Mouse (Mus musculus): Measurements from ENCODE around the gene Plcd3.

Gene Plcd3

DNA sequence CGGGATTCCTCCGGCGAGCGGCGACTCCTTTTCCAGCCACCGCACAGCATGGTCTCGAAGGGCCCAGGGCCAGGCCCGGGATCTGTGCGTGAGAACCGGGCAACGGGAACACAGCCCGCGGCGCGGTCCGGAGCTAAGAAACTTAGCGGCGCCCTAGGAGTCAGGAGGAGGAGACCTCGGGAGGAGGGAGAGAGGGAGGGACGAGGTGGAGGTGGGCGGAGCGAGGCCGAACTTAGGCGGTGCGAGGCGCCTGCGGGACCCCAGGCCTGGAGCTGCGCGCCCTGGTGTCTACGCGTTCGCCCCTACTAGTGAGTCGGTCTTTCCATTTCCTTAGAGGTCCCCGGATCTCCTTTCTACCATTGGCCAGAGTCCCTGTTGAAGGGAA lies at the start of gene Plcd3, which contains the start of gene Acbd4:
Plcd3 (minus strand) TSS at position 178 of the 385 bp plus-strand sequence.
Acbd4 (plus strand) TSS at position 202 of the 385 bp plus-strand sequence.
- in situ Hi-C loops (cut with MseI, MboI), result loop anchor here (5.0 kb wide), 1 partner anchor 56 kb away; no protein-coding TSS in a partner anchor

DNA sequence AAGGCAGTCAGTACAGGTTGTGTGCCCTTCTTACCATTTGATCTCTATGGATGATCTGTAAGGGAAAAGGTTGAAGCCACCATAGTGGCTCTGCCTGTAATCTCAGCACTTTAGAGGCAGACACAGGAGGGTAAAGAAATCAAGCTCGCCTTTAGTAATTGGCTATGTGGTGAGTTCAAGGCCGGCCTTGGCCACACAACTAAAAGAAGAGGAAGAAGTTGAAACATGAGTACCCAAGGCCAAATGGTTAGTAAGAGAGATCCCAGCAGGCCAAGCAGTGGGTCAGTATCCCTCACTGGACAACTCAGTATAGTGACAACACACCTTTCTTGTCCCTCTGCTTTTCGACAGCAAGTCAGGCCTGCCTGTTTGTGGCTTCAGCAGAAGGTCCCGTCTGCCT lies 48.3 kb upstream of the Plcd3 start:
- in situ Hi-C loops (cut with MseI, MboI), result no loop called here

DNA sequence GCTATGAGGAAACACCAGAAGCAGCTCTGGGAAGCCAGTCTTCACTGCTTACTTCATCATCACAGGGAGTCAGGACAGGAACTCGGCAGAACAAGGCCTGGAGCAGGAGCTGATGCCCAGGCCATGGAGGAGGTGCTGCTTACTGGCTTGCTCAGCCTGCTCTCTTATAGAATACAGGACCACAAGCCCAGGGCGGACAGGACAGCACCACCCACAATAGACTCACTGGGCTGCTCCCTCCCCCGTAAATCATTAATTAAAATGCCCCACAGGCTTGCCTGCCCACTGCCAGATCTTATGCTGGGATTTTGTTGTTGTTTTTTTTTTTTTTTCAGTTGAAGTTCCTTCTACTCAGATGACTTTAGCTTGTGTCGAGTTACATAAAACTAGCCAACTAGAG lies 46.3 kb upstream of the Plcd3 start:
- in situ Hi-C loops (cut with MseI, MboI), result no loop called here

DNA sequence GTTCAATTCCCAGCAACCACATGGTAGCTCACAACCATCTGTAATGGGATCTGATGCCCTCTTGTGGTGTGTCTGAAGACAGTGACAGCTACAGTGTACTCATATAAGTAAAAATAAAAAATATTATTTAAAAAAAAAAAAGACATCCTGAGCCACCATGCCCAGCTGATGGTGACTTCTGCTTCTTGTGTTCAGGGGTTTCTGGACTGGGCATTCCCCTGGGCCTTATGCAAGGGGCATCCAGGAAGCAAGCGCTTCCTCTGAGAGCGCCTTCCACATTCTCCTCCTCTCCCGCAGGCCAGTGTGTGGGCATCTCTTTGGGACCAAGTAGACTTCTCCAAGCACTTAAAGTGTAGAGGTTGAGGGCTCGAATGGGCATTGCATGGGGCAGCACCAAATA lies 44.9 kb upstream of the Plcd3 start:
- in situ Hi-C loops (cut with MseI, MboI), result no loop called here

DNA sequence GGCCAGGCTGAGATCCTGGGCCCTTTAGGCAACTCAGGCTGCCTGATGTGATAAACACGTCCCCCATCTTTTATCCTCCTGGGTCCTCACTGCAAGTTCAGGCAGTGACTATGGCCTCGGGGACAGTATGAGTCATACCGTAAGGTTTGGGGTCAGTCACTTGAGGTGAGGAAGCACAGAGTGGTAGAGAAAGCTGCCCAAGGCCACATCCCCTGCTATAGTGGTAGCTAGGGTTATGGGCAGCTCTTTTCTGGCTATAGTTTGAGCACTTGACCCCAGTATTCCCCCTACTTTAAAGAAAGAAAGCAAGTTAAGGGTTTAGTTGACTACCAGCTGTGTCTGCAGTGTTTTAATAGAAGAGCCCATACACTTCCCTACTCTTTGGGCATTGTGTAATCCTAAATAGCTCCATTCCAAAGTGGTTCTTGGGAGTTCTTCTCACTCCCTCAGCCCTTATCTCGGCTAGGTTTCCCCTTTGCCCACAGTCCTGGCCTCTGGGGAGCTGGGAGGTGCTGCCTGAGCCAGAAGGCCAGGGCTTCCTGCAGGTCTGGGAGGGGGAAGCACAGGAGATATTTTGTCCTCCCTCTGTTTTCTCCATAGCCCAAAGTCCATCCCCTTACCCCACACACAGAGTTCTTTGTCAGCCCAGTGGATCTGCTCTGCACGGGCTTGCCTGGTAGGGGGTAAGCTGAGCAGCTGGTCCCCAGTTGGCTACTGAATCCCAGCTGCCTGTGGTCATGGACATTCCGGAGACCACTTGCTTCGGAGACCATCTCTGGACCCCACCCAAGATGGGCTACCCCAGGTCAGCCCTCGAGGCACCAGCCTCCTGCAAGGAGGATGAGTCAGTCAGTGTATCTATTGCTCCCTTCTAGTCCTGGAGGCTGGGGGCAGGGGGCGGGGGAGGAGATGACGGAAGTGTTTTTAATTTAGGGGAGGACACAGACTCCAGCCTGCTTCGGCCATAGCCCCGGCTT lies 43.1 kb upstream of the Plcd3 start:
- in situ Hi-C loops (cut with MseI, MboI), result no loop called here

DNA sequence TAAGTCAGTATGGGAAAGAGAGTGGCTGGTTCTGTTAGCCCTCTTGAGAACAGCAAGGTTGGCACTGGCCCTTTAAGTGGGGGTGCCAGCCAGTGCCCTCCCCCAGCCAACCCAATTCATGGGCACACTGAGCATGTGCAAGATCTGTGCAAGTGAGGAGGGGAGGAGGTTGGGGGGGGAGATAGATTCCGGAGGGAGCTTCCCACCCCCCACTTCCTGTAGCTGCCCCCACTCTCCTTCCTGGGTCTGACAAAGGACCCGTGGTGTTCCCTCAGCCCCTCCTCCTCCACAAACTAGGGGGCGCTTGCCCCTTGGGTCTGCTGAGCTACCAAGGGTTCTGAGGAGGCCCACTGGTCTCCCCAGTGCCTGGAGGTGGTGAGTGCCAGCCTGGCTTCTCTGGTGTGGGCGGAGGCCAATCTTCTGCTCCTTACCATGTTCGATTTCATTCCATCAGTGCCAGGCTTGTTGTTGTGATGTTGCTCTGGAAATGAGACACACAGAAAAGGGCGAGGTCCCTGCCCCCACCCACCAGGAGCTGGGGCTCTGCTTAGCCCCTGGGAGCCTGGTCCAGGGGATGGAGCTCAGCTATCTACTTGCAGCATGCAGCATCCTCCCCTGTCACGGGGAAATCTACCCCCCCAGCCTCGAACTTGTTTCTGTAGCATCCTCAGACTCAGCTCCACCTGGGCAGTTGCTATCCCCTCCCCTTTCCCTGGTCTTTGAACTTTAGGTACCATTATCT lies 41.2 kb upstream of the Plcd3 start:
- in situ Hi-C loops (cut with MseI, MboI), result no loop called here

DNA sequence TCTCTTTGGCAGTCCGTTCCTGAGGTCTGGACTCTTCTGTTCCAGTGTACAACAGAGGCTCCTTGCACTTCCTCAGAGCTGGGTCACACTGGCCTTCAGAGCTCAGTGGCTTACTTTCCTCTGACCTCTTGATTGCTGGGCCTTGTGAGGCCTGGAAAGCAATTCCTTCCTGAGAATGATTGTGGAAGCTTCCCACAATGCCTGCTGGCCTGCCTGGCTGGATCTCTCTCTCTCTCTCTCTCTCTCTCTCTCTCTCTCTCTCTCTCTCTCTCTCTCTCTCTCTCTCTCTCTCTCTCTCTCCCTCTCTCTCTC lies 40.4 kb upstream of the Plcd3 start:
- in situ Hi-C loops (cut with MseI, MboI), result no loop called here

DNA sequence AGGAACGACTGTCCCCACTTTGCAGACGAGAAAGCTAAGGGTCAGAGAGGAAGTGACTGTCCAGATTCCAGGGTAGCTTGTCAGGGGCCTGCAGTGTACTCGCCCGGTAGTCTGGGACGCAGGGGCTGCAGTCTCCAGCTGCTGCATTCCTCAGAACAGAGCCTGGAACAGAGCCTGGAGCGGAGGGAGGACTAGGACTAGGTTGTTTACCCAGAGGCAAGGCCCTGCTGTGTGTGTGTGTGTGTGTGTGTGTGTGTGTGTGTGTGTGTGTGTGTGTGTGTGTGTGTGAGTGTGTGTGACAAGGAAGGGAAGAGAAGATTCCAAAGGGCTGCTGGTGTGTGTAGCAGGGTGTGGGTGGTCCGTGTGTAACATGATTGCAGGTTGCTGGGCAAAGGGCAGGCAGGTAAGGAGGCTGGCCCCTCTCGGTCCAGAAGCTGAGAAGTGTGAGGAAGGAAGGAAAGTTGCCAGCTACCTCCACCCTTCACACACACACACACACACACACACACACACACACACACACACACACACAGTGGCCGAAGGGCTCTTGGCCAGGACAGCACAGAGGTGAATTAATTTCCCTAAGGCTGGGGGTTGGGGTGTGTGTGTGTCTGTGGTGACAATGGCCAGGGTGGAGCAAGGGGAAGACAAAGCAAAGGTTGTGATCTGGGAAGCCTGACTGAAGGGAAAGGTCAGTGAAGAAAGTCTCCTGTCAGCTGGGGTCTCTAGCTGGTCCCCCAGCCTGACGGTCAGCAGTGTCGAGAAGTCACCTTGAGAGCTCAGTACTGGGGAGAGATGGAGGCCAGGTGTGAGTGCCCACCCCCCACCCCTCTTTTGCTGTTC lies 39.9 kb upstream of the Plcd3 start:
- in situ Hi-C loops (cut with MseI, MboI), result no loop called here

DNA sequence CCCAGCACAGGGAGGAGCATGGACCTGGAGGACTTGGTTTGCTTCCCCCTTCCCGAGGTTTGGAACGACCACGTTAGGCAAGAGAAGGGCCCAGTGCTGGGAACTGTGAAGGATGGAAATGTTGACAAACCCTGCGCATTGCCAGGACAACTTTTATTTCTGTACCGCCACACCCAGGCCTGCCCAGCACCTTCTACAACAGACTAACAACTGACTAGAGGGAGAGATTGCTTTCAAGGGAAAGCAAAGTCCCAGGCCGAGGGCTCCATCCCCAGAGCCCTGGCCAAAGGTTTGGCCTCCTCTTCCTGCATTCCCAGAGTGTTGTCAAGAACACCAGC lies 39.3 kb upstream of the Plcd3 start:
- in situ Hi-C loops (cut with MseI, MboI), result no loop called here

DNA sequence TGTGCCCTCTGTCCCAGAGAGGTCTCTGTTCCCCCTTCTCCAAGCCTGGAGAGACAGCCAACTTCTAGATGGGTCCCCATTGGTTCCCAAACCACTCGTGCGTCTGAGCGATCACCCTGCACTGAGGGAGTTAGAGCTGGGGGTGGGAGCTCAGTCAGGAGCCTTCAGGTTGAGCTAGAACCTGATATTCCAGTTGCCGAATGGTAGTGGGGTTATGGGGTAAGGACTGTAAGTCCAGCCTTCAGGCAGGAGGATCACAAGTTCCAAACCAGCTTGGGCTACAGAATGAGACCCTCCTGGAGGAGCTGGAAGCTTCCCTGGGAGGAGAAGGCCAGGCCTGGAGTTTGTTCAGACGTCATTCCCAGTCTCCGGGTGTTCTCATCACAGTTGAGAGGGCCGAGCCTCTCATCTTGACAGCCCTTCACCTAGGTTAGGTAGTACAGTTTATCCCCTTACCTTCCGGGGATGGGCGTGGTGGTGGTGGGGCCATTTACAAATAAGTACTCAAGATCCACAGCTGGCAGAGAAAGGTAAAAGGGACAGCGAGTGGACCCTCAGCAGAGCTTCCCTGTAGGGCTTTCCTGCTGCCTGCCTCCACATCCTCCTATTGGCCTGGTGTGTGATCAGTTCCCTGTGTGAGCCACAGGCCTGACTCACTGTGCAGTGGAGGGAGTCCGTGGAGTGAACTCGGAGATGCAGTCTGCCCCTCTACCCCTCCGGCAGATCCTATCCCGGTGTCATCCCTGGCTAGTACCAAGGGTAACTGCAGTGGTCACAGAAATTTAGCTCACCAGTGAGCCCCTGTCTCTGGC lies 38.7 kb upstream of the Plcd3 start:
- in situ Hi-C loops (cut with MseI, MboI), result no loop called here

DNA sequence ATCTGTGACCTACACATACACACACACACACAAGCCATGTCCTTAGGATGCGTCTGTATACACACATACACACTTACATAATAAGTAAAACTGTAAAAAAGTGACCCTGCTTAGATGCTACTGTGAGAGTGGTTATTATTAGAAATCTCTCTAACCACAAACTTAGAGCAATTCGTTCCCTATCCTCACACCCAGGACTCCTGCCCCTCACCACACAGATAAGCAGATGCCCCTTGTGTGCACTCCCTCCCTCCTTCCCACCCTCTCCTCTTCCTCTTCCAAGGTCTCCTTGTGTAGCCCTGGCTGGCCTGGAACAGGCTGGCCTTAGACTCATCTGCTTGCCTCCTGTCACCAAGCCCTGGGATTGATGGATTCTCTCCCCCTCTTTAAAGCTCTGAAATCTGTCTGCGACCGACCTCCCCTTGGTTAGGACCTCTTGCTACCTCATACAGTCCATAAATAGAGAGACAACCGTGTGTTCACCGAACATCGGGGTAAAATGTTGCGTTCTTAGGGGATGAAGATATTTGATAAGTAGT lies 34.6 kb upstream of the Plcd3 start:
- in situ Hi-C loops (cut with MseI, MboI), result no loop called here

DNA sequence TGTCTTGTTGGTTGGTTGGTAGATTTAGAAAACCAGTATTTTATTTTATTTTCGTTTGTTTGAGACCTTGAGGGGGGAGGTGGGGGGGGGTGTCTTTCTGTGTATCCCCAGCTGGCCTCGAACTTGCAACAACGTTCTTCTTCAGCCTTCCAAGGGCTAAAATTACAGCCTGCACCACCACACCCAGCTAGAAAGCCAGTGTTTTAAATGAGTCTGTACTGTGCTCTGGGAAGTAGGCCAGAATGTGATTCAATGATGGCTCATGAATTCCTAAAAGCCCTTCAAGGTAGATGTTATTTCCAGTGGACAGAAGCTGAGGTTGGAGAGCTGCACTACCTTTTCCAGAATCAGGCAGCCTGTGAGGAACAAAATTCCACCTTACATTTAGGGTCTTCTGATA lies 32.8 kb upstream of the Plcd3 start:
- in situ Hi-C loops (cut with MseI, MboI), result no loop called here

DNA sequence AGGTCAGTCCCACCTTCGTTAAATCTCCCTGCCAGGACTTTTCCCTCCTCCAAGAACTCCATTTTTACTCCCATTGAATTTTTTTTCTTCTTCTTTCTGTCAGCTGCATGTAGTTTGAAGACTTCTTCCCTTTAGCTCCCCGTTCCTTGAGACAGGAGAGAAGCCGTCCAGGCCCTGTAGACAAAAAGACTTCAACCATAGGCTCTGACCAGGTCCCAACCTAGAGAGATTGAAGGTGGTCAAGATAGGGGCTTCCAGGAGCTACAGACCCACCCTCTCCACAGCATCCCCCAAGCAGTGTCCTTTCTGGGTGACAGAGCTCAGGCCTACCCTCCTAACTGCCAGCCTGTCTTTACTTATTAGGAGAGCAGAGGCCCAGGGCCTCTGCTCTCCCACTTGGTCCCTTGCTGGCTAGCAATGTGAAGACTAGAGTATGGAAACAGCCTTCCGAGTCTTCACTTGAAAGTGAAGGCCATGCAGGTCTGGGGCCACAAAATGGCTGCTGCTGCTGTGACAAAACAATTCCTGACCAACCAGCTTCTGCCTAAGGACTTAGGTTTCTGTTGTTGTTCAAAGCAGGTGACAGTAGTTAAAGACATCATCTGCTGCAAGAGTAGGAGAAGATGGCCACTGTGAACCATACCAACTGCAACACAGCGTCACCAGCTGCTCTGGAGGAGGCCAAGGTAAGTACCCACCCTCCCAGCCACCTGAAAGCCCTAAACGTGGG lies 32.2 kb upstream of the Plcd3 start:
- in situ Hi-C loops (cut with MseI, MboI), result no loop called here

DNA sequence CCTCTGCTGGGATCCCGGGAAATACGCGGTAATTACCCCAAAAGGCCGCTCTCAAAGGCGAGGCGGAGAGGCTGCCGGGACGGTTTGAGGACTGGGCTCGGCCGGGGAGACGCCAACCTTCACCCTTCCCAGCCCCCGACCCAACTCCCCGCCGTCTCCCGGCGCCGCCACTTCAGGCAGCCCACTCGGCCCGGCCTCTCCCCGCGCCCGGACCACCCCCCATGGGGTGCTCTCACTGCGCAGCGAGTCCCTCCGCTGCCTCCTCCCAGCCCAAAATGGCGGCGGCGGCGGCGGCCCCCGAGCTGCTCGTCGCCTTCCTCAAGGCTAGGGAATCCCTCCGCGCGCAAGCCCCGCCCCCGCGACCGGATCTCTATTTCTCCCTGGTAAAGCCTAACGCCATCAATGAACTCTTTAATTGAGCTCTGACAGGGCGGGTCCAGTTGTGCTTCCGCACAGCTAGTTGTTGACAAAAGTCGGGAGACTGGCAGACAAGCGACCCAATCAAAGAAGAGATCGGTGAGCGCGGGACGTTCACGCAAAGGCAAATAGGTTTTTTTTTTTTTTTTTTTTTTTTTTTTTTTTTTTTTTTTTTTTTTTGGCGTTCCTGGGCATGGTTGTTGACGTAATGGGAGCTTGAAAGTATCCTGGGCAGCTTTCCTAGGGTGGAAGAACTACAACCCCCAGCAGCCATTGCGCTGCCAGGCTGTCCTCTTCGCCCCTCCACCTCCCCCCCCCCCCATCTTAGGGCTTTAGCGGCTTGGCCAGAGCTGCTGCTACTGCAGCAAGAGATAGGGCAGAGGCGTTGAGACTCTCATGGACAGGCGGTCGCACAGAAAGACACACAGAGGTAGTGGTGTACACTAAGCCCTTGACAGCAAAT lies 31.4 kb upstream of the Plcd3 start:
- in situ Hi-C loops (cut with MseI, MboI), result no loop called here

DNA sequence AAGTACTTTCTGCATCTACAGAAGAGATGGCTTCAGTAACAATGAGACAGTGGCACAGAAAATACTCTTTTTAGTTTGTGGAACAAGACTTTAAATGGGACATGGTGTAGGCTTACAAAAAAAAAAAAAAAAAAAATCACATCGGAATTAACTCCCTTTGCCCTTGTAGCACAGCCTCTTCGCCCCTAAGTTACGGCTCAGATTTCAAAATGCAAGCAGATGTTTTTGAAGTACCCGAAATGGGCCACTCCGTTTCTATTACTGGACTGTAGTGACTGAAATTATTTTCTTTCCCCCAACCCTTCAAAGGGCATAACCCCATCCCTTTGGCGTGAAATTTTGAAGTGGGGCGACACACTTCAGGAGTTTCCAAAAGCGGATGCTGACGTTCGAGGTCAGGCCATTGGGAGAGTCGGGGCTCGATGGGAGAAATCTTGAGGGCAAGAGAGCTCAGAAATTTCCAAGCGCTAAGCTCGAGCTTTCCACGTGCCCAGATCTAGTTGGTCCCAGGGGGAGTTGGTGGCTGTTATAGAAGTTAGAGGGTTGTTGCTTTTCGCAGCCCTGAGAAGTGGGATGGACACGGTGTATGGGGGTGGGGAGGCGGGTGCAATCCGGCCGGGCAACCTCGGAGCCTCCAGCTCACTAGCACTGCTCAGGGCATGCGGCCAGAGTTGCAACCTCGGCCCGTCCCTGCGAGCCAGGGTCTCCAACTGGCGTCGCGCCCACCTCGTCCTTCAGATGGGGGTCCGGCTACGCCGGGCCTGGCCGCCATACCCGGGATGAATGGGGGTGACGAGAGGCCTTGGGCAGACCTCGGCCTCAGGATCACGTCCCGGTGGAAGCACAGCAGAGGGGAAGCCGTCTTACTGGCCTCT lies 30.5 kb upstream of the Plcd3 start, which contains the start of gene Hexim2:
Hexim2 (plus strand) TSS at position 729 of the 875 bp plus-strand sequence.
- in situ Hi-C loops (cut with MseI, MboI), result no loop called here

DNA sequence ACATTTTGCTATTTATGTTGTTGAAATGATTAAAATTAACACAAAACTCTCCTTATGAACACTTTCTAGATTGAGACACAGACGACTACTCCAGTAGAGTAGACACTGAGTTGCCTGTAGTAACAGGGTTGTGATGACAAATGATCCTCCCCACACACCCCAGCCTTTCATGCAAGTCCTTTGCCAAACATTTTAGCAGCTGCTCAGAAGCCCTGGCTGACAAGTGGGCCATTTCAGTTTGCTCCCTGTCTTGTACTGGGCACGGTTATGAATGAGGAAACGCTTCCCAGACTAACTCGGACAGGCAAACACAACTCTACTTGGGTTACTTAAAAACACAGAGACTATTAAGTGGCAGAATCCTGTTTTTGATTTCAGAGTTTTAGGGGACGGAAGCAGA lies 18.9 kb upstream of the Plcd3 start:
- in situ Hi-C loops (cut with MseI, MboI), result no loop called here

DNA sequence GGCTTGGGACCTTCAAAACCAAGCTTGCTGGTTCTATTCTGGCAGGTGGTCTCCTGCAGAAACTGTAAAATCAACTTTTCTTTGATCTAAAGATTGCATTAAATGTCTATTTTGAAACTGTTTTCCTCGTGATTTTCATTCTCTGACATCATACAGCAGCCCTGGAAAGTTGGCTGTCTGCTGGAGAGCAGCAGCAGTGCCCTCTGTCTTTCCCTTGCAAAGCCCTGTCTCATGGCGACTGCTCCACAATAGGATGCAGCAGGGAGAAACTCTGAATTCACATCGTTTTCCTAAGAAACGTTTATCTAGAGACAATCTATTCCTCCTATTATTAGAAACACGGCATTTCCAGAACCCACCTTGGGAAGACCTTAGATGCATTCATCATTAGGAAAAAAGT lies 18.2 kb upstream of the Plcd3 start:
- in situ Hi-C loops (cut with MseI, MboI), result no loop called here

DNA sequence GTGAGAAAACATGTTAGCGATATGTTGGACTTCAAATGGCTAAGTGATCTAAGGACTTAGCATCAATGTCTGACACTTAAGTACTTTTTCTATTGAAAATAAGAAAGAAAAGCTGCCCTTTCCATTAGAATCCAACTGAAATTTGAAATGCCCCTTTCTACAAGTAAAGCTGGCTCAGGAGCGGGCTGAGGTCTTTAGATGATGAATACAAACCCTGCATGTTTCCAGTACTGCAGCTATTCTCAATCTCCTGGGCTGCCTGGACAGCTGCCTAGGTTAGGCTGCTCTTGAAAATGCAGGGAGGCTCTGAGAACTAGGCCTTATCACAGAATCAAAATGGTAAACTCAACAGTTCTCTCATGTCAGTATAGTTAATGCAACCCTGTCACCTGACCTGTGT lies 17.4 kb upstream of the Plcd3 start:
- in situ Hi-C loops (cut with MseI, MboI), result no loop called here
